Mouse (Mus musculus): ENCODE data around the gene Rps6ka5. TPM values are rescaled to one million over a fixed set of nuclear protein-coding genes. Genes with fewer than 3 reads are reported as not detected.
A peak's percentile ranks its signal among the peaks of the same experiment; 100 is the strongest.

Gene Rps6ka5
- polyA plus RNA-seq, 1 experiment: 2.1 TPM

- no peak overlapping the region for H3K27ac ChIP-seq (ENCODE audit: insufficient read depth, low read length)
- no peaks in the 10 kb centered on the region for H3K36me3 ChIP-seq (ENCODE audit: control insufficient read depth, insufficient read depth, low read length)
- H3K4me1 ChIP-seq (ENCODE audit: control insufficient read depth, insufficient read depth, insufficient read length): no peaks in the 10 kb centered on the region
- WGBS: 73% methylated on average over 5 of the region's 5 CpGs
- no peak overlapping the region for H3K4me3 ChIP-seq (ENCODE audit: extremely low read depth, insufficient read depth, insufficient read length)
- no peak for DNase-seq (ENCODE audit: low read depth in 1 of 2, low spot score in 2 of 2)
- TF ChIP-seq POLR2A (IDR thresholded peaks at IDR 0.05; ENCODE audit: low read depth, low read length) (no peak), CTCF (IDR thresholded peaks at IDR 0.05; ENCODE audit: extremely low read depth, insufficient read depth, insufficient read length, insufficient replicate concordance) (no peak)
- no peaks in the 10 kb centered on the region for H3K27me3 ChIP-seq (ENCODE audit: control insufficient read depth, insufficient read depth, low read length)
Observed at GRCm38 (mm10) chr12:100740313-100740712, 13.5 kb upstream of the Rps6ka5 start.

DNA sequence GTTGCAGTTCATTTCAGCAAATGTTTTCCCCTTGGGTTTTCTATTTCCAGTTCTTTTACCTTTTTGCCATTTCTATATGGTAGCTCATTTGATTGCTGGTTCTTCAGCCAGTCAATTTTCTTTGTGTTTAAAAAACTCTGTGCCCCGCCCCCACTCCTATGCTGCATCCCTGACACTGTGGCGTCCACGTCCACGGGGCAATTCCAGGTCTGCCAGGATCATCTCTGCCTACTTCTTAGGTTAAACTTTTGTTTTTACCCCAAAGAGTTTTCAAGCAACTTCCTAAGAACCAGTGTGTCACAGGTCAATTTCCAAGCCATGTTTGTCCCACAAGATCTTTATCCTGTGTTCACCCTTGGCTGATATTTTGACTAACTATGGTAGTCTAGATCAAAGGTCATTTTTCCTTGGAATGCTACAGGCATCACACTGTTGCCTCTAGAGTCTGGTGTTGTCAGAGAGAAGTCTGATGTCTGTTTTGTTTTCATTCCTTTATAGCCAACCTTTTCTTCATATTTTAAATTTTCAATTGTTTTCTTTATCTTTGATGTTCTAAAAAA, 12.3 kb upstream of the Rps6ka5 start:
- H3K36me3 ChIP-seq (ENCODE audit: control insufficient read depth, insufficient read depth, low read length): no peaks in the 10 kb centered on the region
- H3K27me3 ChIP-seq (ENCODE audit: control insufficient read depth, insufficient read depth, low read length): no peaks in the 10 kb centered on the region
- TF ChIP-seq POLR2A (IDR thresholded peaks at IDR 0.05; ENCODE audit: low read depth, low read length) (no peak), CTCF (IDR thresholded peaks at IDR 0.05; ENCODE audit: extremely low read depth, insufficient read depth, insufficient read length, insufficient replicate concordance) (no peak)
- H3K27ac ChIP-seq (ENCODE audit: insufficient read depth, low read length): no peak overlapping the region
- no peak overlapping the region for H3K4me3 ChIP-seq (ENCODE audit: extremely low read depth, insufficient read depth, insufficient read length)
- no peaks in the 10 kb centered on the region for H3K4me1 ChIP-seq (ENCODE audit: control insufficient read depth, insufficient read depth, insufficient read length)
- 93% methylated on average over 4 of the region's 4 CpGs for WGBS
- no peak for DNase-seq (ENCODE audit: low read depth in 1 of 2, low spot score in 2 of 2)

DNA sequence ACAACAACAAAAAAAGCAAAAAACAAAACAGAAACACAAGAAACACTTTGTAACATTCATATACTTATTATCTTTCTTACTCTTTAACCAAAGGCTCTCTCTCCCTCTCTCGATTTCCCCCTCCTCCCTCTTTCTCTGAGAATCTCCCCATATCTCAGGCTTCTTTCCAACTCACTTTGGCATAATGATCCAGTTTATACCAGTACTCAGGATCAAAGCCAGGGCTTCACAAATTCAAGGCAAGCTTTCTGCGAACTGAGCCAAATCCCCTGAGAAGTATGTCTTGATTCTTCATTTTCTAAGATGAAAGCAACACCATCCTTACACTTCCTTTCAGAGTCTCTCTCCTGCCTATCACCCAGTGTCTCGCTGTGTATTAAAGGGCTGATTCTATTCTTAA, 11.7 kb upstream of the Rps6ka5 start:
- DNase-seq (ENCODE audit: low read depth in 1 of 2, low spot score in 2 of 2): no peak
- 77% methylated on average over 3 of the region's 3 CpGs for WGBS

DNA sequence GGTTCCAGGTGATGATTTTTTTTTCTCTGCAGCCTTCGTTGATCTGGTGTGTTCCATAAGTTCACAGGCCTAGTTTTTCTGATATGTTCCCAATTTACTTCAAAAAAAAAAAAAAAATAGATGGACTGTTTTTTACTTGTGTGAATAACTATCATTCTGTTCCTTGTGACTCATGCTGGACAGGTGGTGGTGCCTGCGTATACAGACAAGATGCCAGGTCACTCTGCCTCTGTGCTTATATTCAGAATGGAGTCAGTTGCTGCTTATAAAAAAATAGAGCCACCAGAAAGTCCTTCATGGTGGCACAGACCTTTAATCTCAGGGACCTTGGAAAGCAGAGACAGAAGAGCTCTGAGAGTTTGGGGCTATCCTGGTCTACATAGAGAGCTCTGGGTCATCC, 8.8 kb upstream of the Rps6ka5 start:
- no peaks in the 10 kb centered on the region for H3K27me3 ChIP-seq (ENCODE audit: control insufficient read depth, insufficient read depth, low read length)
- no peak for DNase-seq (ENCODE audit: low read depth in 1 of 2, low spot score in 2 of 2)
- no peaks in the 10 kb centered on the region for H3K36me3 ChIP-seq (ENCODE audit: control insufficient read depth, insufficient read depth, low read length)
- peaks cover 2% of the 10 kb centered on the region; the same call in 1 of the 2 replicates for H3K4me1 ChIP-seq (ENCODE audit: control insufficient read depth, insufficient read depth, insufficient read length)
- H3K27ac ChIP-seq (ENCODE audit: insufficient read depth, low read length): no peak overlapping the region
- TF ChIP-seq POLR2A (IDR thresholded peaks at IDR 0.05; ENCODE audit: low read depth, low read length) (no peak), CTCF (IDR thresholded peaks at IDR 0.05; ENCODE audit: extremely low read depth, insufficient read depth, insufficient read length, insufficient replicate concordance) (no peak)
- 86% methylated on average over 2 of the region's 2 CpGs for WGBS
- H3K4me3 ChIP-seq (ENCODE audit: extremely low read depth, insufficient read depth, insufficient read length): no peak overlapping the region

More for the DNA sequence above, 11.7 kb upstream of the Rps6ka5 start:
- Histone ChIP-seq H3K27ac (ENCODE audit: insufficient read depth, low read length) (no peak overlapping the region), H3K4me3 (ENCODE audit: extremely low read depth, insufficient read depth, insufficient read length) (no peak overlapping the region), H3K36me3 (ENCODE audit: control insufficient read depth, insufficient read depth, low read length) (no peaks in the 10 kb centered on the region), H3K4me1 (ENCODE audit: control insufficient read depth, insufficient read depth, insufficient read length) (no peaks in the 10 kb centered on the region), H3K27me3 (ENCODE audit: control insufficient read depth, insufficient read depth, low read length) (no peaks in the 10 kb centered on the region)
- TF ChIP-seq POLR2A (IDR thresholded peaks at IDR 0.05; ENCODE audit: low read depth, low read length) (no peak), CTCF (IDR thresholded peaks at IDR 0.05; ENCODE audit: extremely low read depth, insufficient read depth, insufficient read length, insufficient replicate concordance) (no peak)

DNA sequence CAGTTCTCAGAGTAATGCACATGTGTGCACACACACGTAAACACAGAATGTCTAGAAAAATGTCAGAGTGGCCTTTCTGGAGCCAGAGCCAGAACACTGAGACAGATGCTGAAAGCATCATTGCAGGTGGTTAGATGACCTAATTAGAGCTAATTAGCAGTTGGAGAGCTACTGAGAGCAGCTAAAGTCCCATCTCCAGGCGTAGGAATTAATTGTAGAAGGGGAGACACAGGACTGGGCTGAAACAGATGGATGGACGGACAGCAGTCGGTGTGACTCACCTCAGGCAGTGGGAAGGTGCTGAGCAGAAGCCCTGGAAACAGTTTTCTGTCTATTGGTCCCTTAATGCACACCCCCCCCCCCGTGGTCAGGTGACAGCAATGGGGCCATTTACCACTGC, 8.4 kb upstream of the Rps6ka5 start:
- TF ChIP-seq CTCF (IDR thresholded peaks at IDR 0.05; ENCODE audit: extremely low read depth, insufficient read depth, insufficient read length, insufficient replicate concordance) (no peak), POLR2A (IDR thresholded peaks at IDR 0.05; ENCODE audit: low read depth, low read length) (no peak)
- Histone ChIP-seq H3K27ac (ENCODE audit: insufficient read depth, low read length) (no peak overlapping the region), H3K4me1 (ENCODE audit: control insufficient read depth, insufficient read depth, insufficient read length) (peaks cover 2% of the 10 kb centered on the region; the same call in 1 of the 2 replicates), H3K36me3 (ENCODE audit: control insufficient read depth, insufficient read depth, low read length) (no peaks in the 10 kb centered on the region), H3K27me3 (ENCODE audit: control insufficient read depth, insufficient read depth, low read length) (no peaks in the 10 kb centered on the region), H3K4me3 (ENCODE audit: extremely low read depth, insufficient read depth, insufficient read length) (no peak overlapping the region)
- WGBS: 91% methylated on average over 5 of the region's 5 CpGs
- DNase-seq (ENCODE audit: low read depth in 1 of 2, low spot score in 2 of 2): no peak

DNA sequence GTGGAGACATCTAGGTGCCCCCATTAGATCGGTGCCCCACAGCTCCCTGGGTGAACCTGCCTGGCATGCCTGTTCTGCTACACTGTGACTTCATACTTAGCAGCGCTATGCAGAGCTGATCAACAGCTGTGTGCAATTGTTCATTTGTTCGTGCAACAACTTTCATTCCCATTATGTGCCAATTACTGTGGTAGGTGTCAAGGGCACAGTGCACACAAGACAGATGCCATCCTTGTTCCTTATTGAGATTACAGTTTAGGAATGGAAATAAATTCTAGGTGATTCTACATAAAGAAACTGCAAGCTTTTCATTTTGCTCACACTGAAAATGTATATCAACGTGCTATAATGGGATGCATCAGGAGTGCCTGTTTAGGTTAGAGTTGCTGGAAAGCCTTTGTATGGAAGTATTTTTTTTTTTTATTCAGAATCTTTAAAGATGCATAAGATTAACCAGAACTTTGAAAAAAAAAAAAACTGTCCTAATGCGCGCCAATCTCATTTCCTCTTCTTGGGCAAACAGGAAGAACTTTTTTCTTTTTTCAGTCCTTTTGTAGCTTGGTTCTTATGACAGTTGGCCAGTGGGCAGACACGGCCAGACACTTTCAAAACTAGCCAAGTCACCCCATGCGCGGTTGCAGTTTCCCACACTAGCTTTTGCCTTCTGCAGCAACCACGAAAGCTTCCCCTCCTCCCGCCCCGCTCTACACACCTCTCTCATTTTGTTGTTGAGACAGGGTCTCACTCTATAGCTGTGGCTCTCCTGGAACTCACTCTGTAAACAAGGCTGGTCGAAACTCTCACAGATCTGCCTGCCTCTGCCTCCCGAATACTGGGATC, 2.1 kb upstream of the Rps6ka5 start:
- WGBS: 4% methylated on average over 14 of the region's 14 CpGs
- DNase-seq (ENCODE audit: low read depth in 1 of 2, low spot score in 2 of 2): peak in 1 of 2 experiments; percentile 36
- peak overlapping the region; percentile 44; the same call in 1 of the 2 replicates for H3K4me3 ChIP-seq (ENCODE audit: extremely low read depth, insufficient read depth, insufficient read length)
- H3K4me1 ChIP-seq (ENCODE audit: control insufficient read depth, insufficient read depth, insufficient read length): peaks cover 10% of the 10 kb centered on the region; the same call in 1 of the 2 replicates
- no peaks in the 10 kb centered on the region for H3K36me3 ChIP-seq (ENCODE audit: control insufficient read depth, insufficient read depth, low read length)
- H3K27ac ChIP-seq (ENCODE audit: insufficient read depth, low read length): peak overlapping the region; percentile 84
- no peaks in the 10 kb centered on the region for H3K27me3 ChIP-seq (ENCODE audit: control insufficient read depth, insufficient read depth, low read length)
- TF ChIP-seq CTCF (IDR thresholded peaks at IDR 0.05; ENCODE audit: extremely low read depth, insufficient read depth, insufficient read length, insufficient replicate concordance) (no peak), POLR2A (IDR thresholded peaks at IDR 0.05; ENCODE audit: low read depth, low read length) (no peak)

DNA sequence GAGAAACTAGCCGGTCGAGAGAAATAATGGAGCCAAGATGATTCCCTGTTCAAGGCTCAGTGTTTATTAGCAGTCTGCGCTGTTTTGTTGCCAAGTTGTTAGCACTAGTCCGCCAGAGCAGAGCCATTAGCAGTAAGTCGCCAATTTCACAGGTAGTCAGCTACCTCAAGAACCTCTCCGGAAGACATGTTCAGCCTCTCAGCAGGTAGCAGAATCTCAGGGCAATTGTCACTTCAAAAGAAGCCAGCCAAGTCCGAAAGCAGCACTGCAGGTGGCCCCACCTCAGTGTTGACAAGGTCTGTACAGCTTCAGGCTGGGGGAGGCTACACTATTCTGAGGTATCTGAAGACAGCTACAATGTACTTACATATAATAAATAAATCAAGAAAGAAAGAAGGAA, 1.1 kb upstream of the Rps6ka5 start:
- Histone ChIP-seq H3K27ac (ENCODE audit: insufficient read depth, low read length) (no peak overlapping the region), H3K27me3 (ENCODE audit: control insufficient read depth, insufficient read depth, low read length) (no peaks in the 10 kb centered on the region), H3K36me3 (ENCODE audit: control insufficient read depth, insufficient read depth, low read length) (no peaks in the 10 kb centered on the region), H3K4me1 (ENCODE audit: control insufficient read depth, insufficient read depth, insufficient read length) (peaks cover 11% of the 10 kb centered on the region; the same call in 1 of the 2 replicates), H3K4me3 (ENCODE audit: extremely low read depth, insufficient read depth, insufficient read length) (no peak overlapping the region)
- 84% methylated on average over 7 of the region's 7 CpGs for WGBS
- TF ChIP-seq CTCF (IDR thresholded peaks at IDR 0.05; ENCODE audit: extremely low read depth, insufficient read depth, insufficient read length, insufficient replicate concordance) (no peak), POLR2A (IDR thresholded peaks at IDR 0.05; ENCODE audit: low read depth, low read length) (no peak)
- no peak for DNase-seq (ENCODE audit: low read depth in 1 of 2, low spot score in 2 of 2)
